Mouse (Mus musculus) liver, adult 2 months (tissue): ENCODE measurements around the gene Lars2.

Experiments used
- CTCF ChIP-seq: fragments of 200-500 bp; IDR thresholded peaks from 2 replicates; pipeline ENCODE4 v1.5.1; 2011; ENCODE audit warnings: low read depth, low read length, control low read depth
- POLR2A ChIP-seq: fragments of 200-500 bp; IDR thresholded peaks from 2 replicates; pipeline ENCODE4 v1.6.1; 2011; ENCODE audit warnings: low read length, control low read depth; ENCODE audit not compliant: insufficient read depth; ENCODE audit errors: extremely low read depth

- TF ChIP-seq CTCF (no peak), POLR2A (no peak)
These were observed 129.9 kb downstream of the Lars2 start for GRCm38 (mm10) chr9:123496665-123497064.
